Mouse (Mus musculus) testis, adult 2 months (tissue): ENCODE results near the gene Vtn.

Experiments
- CTCF ChIP-seq: fragments of 200-500 bp; IDR thresholded peaks from 2 replicates; pipeline ENCODE4 v1.5.1; 2012; ENCODE audit warnings: low read depth, mild to moderate bottlenecking, inconsistent platforms, low read length, moderate library complexity; ENCODE audit not compliant: control insufficient read depth, insufficient read depth, insufficient replicate concordance
- POLR2A ChIP-seq: fragments of 200-500 bp; IDR thresholded peaks from 2 replicates; pipeline ENCODE4 v1.6.1; 2012; ENCODE audit warnings: low read depth, mild to moderate bottlenecking, inconsistent platforms, low read length, moderate library complexity; ENCODE audit not compliant: control insufficient read depth

GRCm38 (mm10) chr11:78501529-78501928 is 2.6 kb downstream of the Vtn start:
- no peak for TF ChIP-seq CTCF
- no peak for TF ChIP-seq POLR2A
